Mouse (Mus musculus) MEL (cell line): ENCODE measurements around the gene Ift22. TPM values are rescaled to one million over a fixed set of nuclear protein-coding genes. Genes with fewer than 3 reads are reported as not detected.
A peak's percentile ranks its signal among the peaks of the same experiment; 100 is the strongest.

ENCODE experiments used
- DNase-seq: peaks from one replicate; pipeline ENCODE4 v3.0.0; 2011; ENCODE audit warnings: low read depth, low spot score
- H3K27ac ChIP-seq: 2 replicates; pipeline ENCODE4 v1.5.1; 2012; ENCODE audit warnings: low read depth, mild to moderate bottlenecking, control low read depth, low read length, moderate library complexity; ENCODE audit not compliant: control insufficient read depth
- H3K27me3 ChIP-seq, 2 experiments: fragments of 150-350 bp in 1 of 2; sonication (generic) in 1 of 2; 2 replicates each; pipeline ENCODE4 v1.6.1; 2012; ENCODE audit warnings: low read length in 2 of 2, mild to moderate bottlenecking in 2 of 2, improper control_type of control experiment in 1 of 2, moderate library complexity in 1 of 2; ENCODE audit not compliant: insufficient read depth in 2 of 2, control insufficient read depth in 1 of 2
- H3K36me3 ChIP-seq, 2 experiments: 2 replicates each; pipeline ENCODE4 v1.6.1; 2012 to 2014; ENCODE audit warnings: low read length in 2 of 2, improper control_type of control experiment in 1 of 2, inconsistent platforms in 1 of 2, mild to moderate bottlenecking in 1 of 2; ENCODE audit not compliant: insufficient read depth in 2 of 2, control insufficient read depth in 1 of 2
- H3K4me1 ChIP-seq, 2 experiments: fragments of 150-350 bp in 1 of 2; sonication (generic) in 1 of 2; 2 replicates each; pipeline ENCODE4 v1.6.1; 2012; ENCODE audit warnings: low read length in 2 of 2, improper control_type of control experiment in 1 of 2, mild to moderate bottlenecking in 1 of 2; ENCODE audit not compliant: insufficient read depth in 2 of 2, control insufficient read depth in 1 of 2
- H3K4me3 ChIP-seq, 2 experiments: fragments of 150-350 bp in 1 of 2; sonication (generic) in 1 of 2; 2 replicates each; pipeline ENCODE4 v1.5.1; 2012; ENCODE audit warnings: low read depth in 2 of 2, low read length in 2 of 2, mild to moderate bottlenecking in 2 of 2, moderate library complexity in 2 of 2, control low read depth in 1 of 2, improper control_type of control experiment in 1 of 2; ENCODE audit not compliant: control insufficient read depth in 1 of 2, insufficient read depth in 1 of 2
- H3K79me2 ChIP-seq: 2 replicates; pipeline ENCODE4 v1.6.1; 2012; ENCODE audit warnings: mild to moderate bottlenecking, low read length, moderate library complexity; ENCODE audit not compliant: control insufficient read depth, poor library complexity, insufficient read depth
- H3K9ac ChIP-seq: 2 replicates; pipeline ENCODE4 v1.6.1; 2012; ENCODE audit warnings: low read depth, mild to moderate bottlenecking, control low read depth, low read length, moderate library complexity; ENCODE audit not compliant: control insufficient read depth, poor library complexity, severe bottlenecking
- H3K9me3 ChIP-seq: fragments of 150-350 bp; sonication (generic); replicated peaks from 2 replicates; pipeline ENCODE4 v1.6.1; 2012; ENCODE audit warnings: mild to moderate bottlenecking, low read length, improper control_type of control experiment, moderate library complexity; ENCODE audit not compliant: insufficient read depth
- CTCF ChIP-seq, 3 experiments: IDR thresholded peaks in 2 of 3; conservative IDR thresholded peaks in 1 of 3; 2 replicates each; pipeline ENCODE4 v1.5.1; 2011 to 2012; ENCODE audit warnings: low read length in 3 of 3, low read depth in 2 of 3, mild to moderate bottlenecking in 2 of 3, improper control_type of control experiment in 1 of 3, inconsistent platforms in 1 of 3, mixed read lengths in 1 of 3, moderate library complexity in 1 of 3; ENCODE audit not compliant: control insufficient read depth in 1 of 3, insufficient read depth in 1 of 3, poor library complexity in 1 of 3, severe bottlenecking in 1 of 3
- ELF1 ChIP-seq: IDR thresholded peaks from 2 replicates; pipeline ENCODE4 v1.6.1; 2014; ENCODE audit warnings: low read depth, mild to moderate bottlenecking, inconsistent platforms, low read length, improper control_type of control experiment, moderate library complexity
- EP300 ChIP-seq, 2 experiments: IDR thresholded peaks; 2 replicates each; pipeline ENCODE4 v1.6.1; 2011; ENCODE audit warnings: improper control_type of control experiment in 2 of 2, low read length in 2 of 2, low read depth in 1 of 2, mild to moderate bottlenecking in 1 of 2
- ETS1 ChIP-seq: IDR thresholded peaks from 2 replicates; pipeline ENCODE4 v1.6.1; 2012; ENCODE audit warnings: low read depth, mild to moderate bottlenecking, inconsistent platforms, low read length, improper control_type of control experiment, moderate library complexity
- GABPA ChIP-seq: IDR thresholded peaks from 2 replicates; pipeline ENCODE4 v1.6.1; 2012; ENCODE audit warnings: low read depth, mild to moderate bottlenecking, inconsistent platforms, low read length, improper control_type of control experiment, moderate library complexity
- GATA1 ChIP-seq: IDR thresholded peaks from 2 replicates; pipeline ENCODE4 v1.6.1; 2011; ENCODE audit warnings: low read depth, low read length, improper control_type of control experiment
- JUND ChIP-seq: IDR thresholded peaks from 2 replicates; pipeline ENCODE4 v1.6.1; 2011; ENCODE audit warnings: low read depth, mild to moderate bottlenecking, improper control_type of control experiment, low read length
- MAFK ChIP-seq: IDR thresholded peaks from 2 replicates; pipeline ENCODE4 v1.6.1; 2011; ENCODE audit warnings: low read depth, mild to moderate bottlenecking, low read length, improper control_type of control experiment, borderline replicate concordance
- MYB ChIP-seq: IDR thresholded peaks from 2 replicates; pipeline ENCODE4 v1.6.1; 2011; ENCODE audit warnings: mild to moderate bottlenecking, low read depth, low read length, improper control_type of control experiment
- NELFE ChIP-seq: IDR thresholded peaks from 2 replicates; pipeline ENCODE4 v1.6.1; 2011; ENCODE audit warnings: low read depth, low read length, improper control_type of control experiment
- POLR2A ChIP-seq, 2 experiments: IDR thresholded peaks; 2 replicates each; pipeline ENCODE4 v1.6.1; 2011 to 2012; ENCODE audit warnings: low read length in 2 of 2, mild to moderate bottlenecking in 2 of 2, control low read depth in 1 of 2, improper control_type of control experiment in 1 of 2, low read depth in 1 of 2, moderate library complexity in 1 of 2; ENCODE audit not compliant: control insufficient read depth in 1 of 2, insufficient read depth in 1 of 2, poor library complexity in 1 of 2
- POLR2AphosphoS2 ChIP-seq: IDR thresholded peaks from 2 replicates; pipeline ENCODE4 v1.6.1; 2011; ENCODE audit warnings: low read length, improper control_type of control experiment
- RAD21 ChIP-seq: IDR thresholded peaks from 2 replicates; pipeline ENCODE4 v1.6.1; 2011; ENCODE audit warnings: mild to moderate bottlenecking, low read depth, low read length, improper control_type of control experiment
- SMC3 ChIP-seq: IDR thresholded peaks from 2 replicates; pipeline ENCODE4 v1.6.1; 2011; ENCODE audit warnings: low read depth, low read length, improper control_type of control experiment
- TAL1 ChIP-seq: IDR thresholded peaks from 2 replicates; pipeline ENCODE4 v1.6.1; 2012; ENCODE audit warnings: mild to moderate bottlenecking, inconsistent platforms, low read length, moderate library complexity, mixed read lengths
- TCF12 ChIP-seq: IDR thresholded peaks from 2 replicates; pipeline ENCODE4 v1.6.1; 2014; ENCODE audit warnings: low read depth, mild to moderate bottlenecking, inconsistent platforms, low read length, improper control_type of control experiment, moderate library complexity
- USF2 ChIP-seq, 2 experiments: IDR thresholded peaks; 2 replicates each; pipeline ENCODE4 v1.6.1; 2011 to 2012; ENCODE audit warnings: improper control_type of control experiment in 2 of 2, low read length in 2 of 2, borderline replicate concordance in 1 of 2, inconsistent platforms in 1 of 2, low read depth in 1 of 2, mild to moderate bottlenecking in 1 of 2; ENCODE audit not compliant: insufficient read depth in 1 of 2
- ZC3H11A ChIP-seq: IDR thresholded peaks from 2 replicates; pipeline ENCODE4 v1.6.1; 2012; ENCODE audit warnings: low read depth, mild to moderate bottlenecking, inconsistent platforms, low read length, improper control_type of control experiment
- ZKSCAN1 ChIP-seq: IDR thresholded peaks from 2 replicates; pipeline ENCODE4 v1.6.1; 2012; ENCODE audit warnings: low read depth, mild to moderate bottlenecking, inconsistent platforms, low read length, improper control_type of control experiment, moderate library complexity
- ZMIZ1 ChIP-seq: IDR thresholded peaks from 2 replicates; pipeline ENCODE4 v1.6.1; 2012; ENCODE audit warnings: low read depth, mild to moderate bottlenecking, inconsistent platforms, low read length, improper control_type of control experiment, moderate library complexity
- ZNF384 ChIP-seq: IDR thresholded peaks from 2 replicates; pipeline ENCODE4 v1.6.1; 2012; ENCODE audit warnings: low read depth, mild to moderate bottlenecking, inconsistent platforms, low read length, improper control_type of control experiment
- polyA plus RNA-seq, 2 experiments: library from polyadenylated mRNA; stranded (reverse) in 1 of 2; unstranded in 1 of 2; fragments of >175 nt in 1 of 2; fragments of >200 nt in 1 of 2; gene quantifications; 2 replicates each; pipeline versions ENCODE4 v1.2.1 to v1.2.4; 2012; ENCODE audit warnings: low replicate concordance in 2 of 2, low read depth in 1 of 2; ENCODE audit not compliant: insufficient read length in 2 of 2, insufficient read depth in 1 of 2, missing spikeins in 1 of 2
- total RNA-seq: library from RNA; depleted of rRNA; stranded (reverse); fragments of 300-350 nt; gene quantifications from 2 replicates; pipeline ENCODE4 v1.2.3, GENCODE M21; 2012

The Ift22 gene
- total and polyA plus RNA-seq, 3 experiments, result 15.6 to 78.1 TPM; not detected in 1

GRCm38 (mm10) chr5:136932956-136933355, 25.0 kb downstream of the Ift22 start:
- Histone ChIP-seq H3K27me3 (no peaks in the 10 kb centered on the region), H3K4me3 (no peak overlapping the region), H3K27ac (no peak overlapping the region), H3K36me3 (peaks cover 0 to 1% of the 10 kb centered on the region in 2 experiments; a peak in 2 of 4 replicates), H3K79me2 (no peaks in the 10 kb centered on the region), H3K4me1 (no peaks in the 10 kb centered on the region), H3K9me3 (no peaks in the 10 kb centered on the region), H3K9ac (no peak overlapping the region)
- TF ChIP-seq MAFK (no peak), MYB (no peak), ZNF384 (no peak), EP300 (IDR thresholded peaks at IDR 0.05; ENCODE audit: low read depth in 1 of 2, low read length in 2 of 2) (no peak), ETS1 (no peak), NELFE (no peak), TAL1 (no peak), POLR2A (IDR thresholded peaks at IDR 0.05; ENCODE audit: control insufficient read depth in 1 of 2, insufficient read depth in 1 of 2, low read depth in 1 of 2, low read length in 2 of 2, poor library complexity in 1 of 2) (no peak), ELF1 (no peak), USF2 (IDR thresholded peaks at IDR 0.05; ENCODE audit: borderline replicate concordance in 1 of 2, insufficient read depth in 1 of 2, low read depth in 1 of 2, low read length in 2 of 2) (no peak), GABPA (no peak)
- peak; percentile 67 for DNase-seq

- Histone ChIP-seq H3K79me2 (no peaks in the 10 kb centered on the region), H3K9ac (no peak overlapping the region), H3K4me3 (no peak overlapping the region), H3K27me3 (no peaks in the 10 kb centered on the region), H3K36me3 (peaks cover 0 to 1% of the 10 kb centered on the region in 2 experiments; a peak in 2 of 4 replicates), H3K27ac (no peak overlapping the region), H3K4me1 (no peaks in the 10 kb centered on the region), H3K9me3 (no peaks in the 10 kb centered on the region)
- TF ChIP-seq GATA1 (no peak), SMC3 (no peak), MYB (no peak), JUND (no peak), ZKSCAN1 (no peak), RAD21 (no peak), TCF12 (no peak), ZMIZ1 (no peak), GABPA (no peak), POLR2AphosphoS2 (no peak), CTCF (IDR thresholded peaks at IDR 0.05 in 2 of 3, conservative IDR thresholded peaks at IDR 0.05 in 1 of 3; ENCODE audit: control insufficient read depth in 1 of 3, insufficient read depth in 1 of 3, low read depth in 2 of 3, low read length in 3 of 3, poor library complexity in 1 of 3, severe bottlenecking in 1 of 3) (no peak), ZC3H11A (no peak)
- DNase-seq, result no peak
Observed at GRCm38 (mm10) chr5:136933930-136934329, 26.0 kb downstream of the Ift22 start.
